Mouse (Mus musculus) c-Kit-positive CD71-negative TER-119-negative erythroid progenitor cells, embryonic 14.5 days (primary cell): Measurements from ENCODE around the gene Itpkb.
"Not testable (repeated sequence)": the region's sequence is repeated elsewhere in the genome, so short reads cannot be mapped to it uniquely, and the experiment has no call there.

Experiments
- DNase-seq: peaks from one replicate; pipeline ENCODE4 v3.0.0-alpha.2; 2013; ENCODE audit warnings: low read depth

Itpkb gene

DNA sequence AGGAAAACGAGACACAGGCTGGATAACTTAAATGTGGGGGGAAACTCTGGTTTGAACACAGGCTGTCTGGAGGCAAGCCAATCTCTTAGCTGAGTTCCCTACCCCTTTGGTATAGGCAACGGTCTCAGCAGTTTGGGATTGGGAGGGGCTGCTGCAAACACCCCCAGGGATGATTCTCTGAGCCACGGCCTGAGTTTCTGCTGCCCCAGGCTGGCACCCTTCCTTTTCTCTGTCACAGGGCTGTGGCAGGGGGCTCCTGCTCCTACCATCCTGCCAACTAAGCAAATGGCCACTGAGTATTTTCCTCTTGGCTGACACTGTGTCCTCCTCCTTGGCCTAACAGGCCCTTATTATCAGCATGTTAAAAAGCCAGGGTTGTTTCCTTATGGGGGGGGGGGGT is 37.3 kb downstream of the Itpkb start:
- no peak for DNase-seq

DNA sequence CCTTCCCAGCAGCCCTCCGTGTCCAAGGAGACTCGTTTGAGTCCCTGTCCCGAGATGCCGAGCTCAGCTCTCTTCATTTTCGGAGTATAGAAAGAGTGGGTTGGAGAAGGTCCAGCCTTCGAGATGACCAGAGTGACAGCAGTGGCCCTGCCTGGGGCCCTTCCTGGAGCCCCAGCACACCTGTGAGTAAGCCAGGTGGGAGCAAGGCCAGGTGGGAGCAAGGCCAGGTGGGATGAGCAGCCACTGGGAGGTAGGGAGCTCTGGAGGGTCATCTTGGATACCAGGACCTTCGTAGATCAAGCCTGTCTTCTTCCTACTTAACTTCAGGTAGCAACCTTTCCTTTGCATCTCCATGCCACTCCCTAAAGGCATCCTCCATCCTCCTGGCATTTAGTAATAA is 37.8 kb downstream of the Itpkb start:
- no peak for DNase-seq

DNA sequence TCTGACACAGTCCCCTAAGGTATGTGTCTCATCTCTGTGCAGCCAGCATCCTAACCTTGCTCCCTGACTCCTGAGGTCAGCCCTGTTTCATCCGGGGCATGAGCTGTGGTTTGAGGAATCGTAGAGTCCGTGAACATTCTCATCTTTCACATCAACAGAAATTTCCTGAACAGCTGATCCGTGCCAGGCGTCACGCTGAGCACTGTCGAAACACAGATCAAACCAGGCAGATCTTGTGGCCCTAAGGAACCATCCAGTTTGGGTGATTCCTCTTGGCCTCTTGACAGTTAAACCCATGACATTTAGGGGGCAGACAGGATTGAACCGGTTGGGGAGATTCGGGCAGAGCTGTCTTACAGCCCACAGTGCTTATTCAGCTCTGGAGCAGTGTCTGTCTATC is 38.4 kb downstream of the Itpkb start:
- no peak for DNase-seq

DNA sequence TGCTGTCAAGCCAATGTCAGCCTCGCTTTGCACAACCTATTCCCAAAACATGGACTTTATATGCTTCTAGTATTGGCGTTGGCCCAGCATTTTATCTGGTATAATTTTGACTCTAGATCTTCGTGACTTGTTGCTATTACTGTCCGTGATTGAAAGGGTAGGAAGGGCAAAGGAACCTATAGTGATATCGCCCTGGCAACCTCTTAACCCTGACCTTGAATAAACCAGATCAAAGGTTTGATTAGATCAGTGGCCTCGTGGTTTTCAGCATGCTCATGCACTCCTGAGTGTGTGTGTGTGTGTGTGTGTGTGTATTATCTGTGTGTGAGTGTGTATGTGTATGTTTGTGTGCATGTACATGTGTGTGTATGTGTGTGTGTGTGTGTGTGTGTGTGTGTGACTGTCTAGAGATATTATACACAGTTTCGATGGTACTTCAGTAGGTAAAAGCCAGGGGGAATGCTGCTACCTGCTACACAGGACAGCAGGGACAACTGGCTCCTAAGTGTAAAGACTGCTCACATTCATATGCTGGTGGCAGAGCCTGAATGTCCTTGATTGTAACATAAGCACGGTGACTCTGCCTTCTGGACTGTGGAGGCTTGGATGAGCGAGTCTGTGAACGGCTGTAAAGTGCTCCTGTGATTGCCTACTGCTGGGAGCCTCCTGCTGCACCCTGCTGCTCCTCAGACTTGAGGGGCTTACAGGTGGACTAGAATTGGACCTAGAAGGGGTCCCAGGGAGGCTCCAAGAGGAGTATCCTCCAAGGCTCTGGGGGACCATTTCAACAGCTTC is 40.8 kb downstream of the Itpkb start:
- DNase-seq, result no peak

DNA sequence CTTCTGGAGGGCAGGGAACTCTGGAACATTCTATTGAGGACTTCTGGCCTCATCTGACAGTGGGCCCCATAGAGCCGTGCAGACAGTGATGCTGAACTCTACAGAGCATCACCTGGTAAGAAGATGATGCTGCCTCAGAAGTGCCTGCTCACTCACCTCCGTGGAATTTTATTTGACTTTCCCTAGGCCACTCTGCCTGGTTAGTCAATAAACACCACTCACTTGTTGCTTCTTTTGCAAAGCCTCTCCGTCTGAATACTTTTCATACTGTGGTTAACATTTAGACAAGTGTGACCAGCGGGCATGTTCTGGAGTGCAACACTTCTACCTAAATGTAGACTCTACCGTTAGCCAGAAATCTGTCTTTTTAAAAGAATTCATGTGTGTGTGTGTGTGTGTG is 42.0 kb downstream of the Itpkb start:
- not testable (repeated sequence) for DNase-seq

DNA sequence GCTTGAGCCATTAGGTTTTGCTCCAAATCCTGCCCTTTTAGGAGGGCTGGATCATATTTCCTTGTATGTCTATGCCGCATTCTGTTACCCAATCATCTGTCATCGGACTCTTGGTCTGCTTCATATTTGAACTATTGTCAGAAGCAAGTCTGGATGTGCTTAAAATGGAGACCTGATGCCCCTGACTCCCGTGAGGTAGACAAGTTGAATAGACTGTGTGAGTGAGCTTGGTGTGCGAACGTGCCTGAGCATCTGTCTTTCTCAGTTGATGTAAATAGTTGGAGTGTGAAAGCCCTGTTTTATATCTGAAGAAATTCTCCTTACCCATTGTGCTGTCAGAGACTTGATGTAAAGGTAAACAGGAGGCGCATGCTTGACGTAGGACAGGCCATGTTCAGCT is 46.3 kb downstream of the Itpkb start:
- no peak for DNase-seq

DNA sequence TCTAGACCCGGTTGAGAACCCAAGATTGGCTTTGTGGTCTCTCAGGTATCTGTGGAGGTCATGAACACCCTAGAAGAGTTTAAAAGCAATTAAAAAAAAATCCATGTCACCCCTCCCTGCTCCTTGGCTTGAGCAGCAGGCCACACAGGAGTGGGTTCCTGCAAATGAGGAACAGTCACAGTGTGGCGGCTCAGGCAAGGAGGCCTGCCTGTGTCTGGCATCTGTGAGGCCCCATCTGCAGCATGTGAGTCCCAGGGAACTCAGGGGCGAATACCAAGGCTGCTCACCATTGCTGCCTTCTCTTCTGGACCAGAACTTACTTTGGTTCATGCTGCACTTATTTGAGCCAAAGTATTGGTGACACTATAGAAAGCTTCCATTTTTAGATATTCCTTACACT is 49.3 kb downstream of the Itpkb start:
- DNase-seq, result no peak

DNA sequence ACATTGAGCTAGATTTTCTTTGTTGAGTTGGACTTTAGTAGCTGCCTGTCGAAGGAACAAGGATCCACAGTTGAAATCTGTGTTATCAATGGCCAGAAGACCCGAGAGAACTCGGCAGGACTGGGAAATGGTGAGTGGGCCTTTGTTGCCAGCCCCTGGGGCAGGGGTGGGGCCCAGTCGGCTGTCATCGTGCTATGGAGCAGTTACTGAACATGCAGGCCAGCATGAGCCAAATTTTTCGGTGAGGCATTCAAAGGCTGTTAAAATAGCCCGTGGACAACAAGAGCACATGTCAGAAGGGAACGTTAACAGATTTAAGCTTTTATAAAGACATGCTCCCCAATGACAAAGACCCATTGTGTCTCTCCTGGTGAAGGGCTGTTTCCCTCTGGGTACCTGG is 52.1 kb downstream of the Itpkb start:
- no peak for DNase-seq

DNA sequence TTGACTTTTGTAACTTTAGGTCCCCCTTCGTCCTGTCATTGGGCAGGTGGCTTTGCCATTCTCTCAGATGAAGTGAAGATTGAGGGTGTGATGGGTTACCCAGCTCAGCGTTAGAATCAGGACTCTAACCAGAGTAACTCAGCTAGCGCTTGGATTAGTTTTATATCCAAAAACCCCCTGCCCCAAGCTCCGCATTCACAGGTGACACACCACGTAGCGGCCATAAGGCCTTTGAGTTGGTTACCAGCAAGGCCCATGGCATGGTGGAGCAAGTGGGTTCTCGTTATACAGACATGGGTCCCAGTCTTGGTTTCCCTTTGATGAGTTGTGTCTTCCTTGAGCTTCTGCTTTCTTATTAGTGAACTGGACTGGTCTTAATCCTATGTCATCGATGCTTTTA is 53.6 kb downstream of the Itpkb start:
- no peak for DNase-seq

DNA sequence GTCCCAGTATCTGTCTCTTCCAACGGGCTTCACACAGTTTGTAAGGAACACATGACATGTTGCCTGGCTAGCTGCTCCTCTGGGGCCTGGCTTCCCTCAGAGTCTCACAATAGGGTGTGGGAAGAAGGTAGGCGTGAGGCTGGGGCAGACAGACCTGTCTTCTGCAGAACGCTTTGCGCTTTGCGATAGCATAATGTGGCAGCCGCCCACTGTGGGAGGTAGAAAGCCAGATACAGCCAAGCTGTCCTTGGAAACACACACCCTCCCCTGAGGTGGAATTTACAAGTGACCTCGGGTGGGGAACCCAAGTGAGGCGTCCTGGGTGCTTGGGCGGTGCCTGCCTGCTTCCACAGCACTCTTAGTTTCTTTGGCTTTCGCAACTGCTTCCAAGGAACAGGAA is 54.2 kb downstream of the Itpkb start:
- DNase-seq, result no peak

DNA sequence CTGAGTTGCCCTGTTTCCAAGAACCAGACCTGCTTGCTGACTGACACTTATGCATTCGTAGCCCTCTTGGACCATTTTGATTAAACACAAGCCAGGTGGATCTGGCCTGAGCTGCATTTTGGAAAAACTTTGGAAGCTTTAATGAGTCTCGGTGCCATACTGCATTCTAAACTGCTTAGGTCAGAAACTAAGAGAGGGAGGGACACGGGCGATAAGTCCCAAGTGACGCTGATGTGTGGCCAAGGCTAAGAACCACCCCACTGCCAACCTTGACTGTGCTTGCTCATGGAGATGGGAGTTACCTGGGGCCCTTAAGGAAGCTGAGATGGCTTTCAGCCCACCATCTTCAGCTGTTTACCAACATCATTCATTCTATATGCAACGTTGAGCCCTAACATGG is 55.0 kb downstream of the Itpkb start:
- no peak for DNase-seq

DNA sequence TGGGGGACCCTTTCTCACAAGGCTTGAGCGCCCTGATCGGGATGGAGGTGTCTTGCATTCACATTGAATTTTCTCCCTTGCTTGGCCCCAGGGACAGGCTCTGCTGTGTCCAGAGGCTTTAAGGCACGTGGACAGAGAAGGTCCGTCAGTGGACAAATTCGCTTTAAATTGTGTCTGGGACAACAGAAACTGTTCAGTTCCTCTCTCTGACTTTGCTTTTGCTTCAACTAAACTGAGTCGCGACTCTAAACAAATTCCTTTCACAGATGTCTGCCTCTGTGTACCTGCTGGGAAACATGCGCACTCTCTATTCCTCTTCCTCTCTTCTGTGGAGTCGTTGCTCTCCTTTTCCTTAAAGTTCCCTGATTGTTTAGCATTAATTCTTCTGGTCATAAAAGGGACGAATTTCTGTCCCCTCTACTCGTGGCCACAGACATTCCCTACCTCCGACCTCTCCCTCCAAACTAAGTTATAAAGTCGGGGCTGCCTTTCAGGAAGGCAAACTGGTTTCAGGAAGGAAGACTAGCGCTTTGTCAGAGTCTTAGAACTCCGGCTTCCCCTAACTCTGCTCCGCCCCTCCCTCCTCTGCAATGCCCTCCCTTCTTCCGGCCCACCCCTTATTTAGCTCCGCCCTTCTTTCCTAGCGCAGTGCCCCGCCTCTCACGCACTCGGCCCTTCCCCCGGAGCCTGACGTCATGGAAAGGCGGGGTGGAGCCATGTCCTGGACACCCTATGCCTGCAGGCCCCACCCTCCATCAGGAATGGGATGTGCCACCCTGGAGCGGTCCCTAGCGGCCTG is 56.9 kb downstream of the Itpkb start:
- DNase-seq, result peak; percentile 100

DNA sequence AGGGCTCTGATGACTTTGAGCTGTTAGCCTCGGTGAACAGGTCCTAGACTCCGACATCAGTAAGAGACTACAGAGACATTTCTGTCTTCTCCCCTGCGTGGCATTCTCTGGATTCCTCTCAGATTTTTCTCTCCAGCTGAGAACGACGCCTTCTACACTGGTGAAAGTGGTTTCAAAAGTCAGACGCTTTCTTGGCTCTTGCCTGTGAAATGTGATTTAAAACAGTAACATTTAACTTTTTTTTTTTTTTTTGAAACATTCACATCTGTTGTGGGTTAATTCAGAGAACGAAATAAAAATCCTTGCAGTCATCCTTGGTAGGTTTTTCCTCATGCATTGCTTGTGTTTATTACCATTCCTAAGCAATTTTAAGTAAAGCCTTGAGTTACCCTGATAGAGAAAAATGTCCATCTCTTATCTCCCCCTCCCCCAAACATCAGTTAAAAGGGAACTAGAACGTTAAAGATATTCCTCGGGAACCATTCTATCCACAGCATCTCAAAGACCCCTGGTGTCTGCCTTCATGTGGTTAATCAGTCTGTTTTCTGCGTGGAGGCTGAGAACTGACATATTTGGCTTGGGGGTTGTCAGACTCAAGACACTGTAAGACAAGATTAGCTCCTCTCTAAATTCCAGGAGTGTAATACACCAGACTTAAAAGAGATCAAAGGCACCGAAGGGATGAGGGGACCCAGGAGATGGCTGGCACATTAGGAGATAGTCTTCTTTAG is 57.6 kb downstream of the Itpkb start:
- no peak for DNase-seq

DNA sequence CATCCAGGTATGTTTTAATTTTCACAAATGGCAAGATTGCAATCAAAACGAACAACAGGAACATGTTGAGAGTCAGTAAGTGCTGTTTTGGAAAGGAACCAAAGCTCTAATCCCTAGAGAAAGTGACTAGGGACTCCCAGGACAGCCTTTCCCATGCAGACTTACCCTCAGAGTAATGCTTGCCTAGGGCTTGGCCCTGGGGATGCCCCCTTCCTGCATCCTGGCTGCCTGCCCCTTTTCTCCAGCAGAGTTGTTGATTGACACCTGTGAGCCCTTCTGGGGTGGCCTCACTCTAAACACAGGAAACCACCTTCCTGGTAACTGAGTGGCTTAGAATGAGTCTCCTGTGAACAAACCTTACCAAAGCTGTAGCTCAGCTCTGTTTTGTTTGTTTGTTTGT is 58.2 kb downstream of the Itpkb start:
- DNase-seq, result no peak

DNA sequence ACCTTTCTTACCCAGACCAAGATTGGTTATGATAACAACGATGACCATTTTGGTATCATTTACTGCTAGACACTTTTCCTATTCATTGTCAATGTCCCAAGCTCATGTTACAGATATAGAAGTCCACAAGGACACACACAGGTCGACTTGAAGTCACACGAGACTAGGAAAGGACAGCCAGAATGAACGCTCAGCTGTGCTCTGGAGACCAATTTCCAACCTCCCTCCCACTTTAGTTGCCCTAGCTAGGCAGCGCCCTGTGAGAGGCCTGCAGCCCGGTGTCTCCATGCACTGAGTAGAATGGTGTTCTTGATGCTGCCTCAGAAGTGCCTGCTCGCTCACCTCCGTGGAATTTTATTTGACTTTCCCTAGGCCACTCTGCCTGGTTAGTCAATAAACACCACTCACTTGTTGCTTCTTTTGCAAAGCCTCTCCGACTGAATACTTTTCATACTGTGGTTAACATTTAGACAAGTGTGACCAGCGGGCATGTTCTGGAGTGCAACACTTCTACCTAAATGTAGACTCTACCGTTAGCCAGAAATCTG is 59.0 kb downstream of the Itpkb start:
- DNase-seq, result not testable (repeated sequence)

DNA sequence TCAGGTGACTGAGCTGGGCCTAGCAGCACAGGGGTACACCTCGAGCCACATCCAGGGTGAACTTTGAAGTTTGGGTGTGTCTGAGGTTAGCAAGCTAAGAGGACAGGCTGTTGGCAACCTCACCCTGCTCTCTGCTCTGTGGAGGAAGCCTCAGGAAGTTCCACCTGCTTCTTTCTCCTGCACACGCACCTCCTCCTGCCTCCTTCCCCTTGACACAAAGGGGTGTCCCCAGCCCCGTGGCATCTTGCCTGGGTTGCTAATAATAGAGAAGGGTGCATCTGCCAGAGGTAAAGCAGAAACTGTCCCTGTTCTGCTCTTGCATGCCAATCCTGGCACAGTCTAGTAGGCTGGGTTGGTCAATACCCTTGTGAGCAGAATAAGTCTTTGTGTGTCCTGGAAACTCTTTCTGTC is 60.0 kb downstream of the Itpkb start:
- DNase-seq, result no peak

DNA sequence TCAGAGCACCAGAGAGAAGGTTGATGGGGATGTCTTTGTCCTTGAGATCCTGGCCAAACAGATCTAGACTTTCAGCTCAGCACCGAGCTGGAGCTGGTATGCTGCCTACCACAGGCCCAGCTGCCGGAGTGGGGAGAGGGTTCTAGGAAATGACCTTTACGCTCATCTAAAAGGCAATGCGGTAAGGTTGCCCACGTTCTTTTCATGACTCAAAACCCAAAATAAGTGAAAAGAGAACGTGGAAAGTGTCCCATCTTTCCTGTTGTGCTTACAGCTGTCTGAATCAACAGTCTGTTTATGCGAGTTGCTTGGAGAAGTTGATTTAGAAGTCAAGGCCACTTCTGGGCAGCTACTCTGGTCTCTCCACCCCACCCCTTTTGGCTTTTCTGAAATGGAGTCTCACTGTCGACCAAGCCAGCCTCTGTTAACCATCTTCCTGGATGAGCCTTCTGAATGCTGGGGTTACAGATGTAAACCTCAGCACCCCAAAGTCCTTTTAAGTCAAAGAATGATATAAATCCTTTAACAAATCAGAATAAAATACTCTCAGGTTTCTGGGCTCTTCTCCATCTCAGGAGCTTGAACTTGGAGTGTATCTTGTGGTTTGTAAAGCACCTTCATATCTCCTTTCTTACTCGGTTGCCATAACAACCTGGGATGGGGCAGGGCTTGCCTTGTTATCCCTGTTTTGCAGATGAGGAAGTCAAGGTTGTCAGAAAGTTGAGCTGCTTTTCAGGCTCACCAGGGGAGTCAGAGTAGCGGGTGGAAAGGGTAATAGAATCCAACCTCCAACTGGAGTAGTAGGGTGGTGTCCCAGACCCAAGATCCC is 60.7 kb downstream of the Itpkb start:
- no peak for DNase-seq

DNA sequence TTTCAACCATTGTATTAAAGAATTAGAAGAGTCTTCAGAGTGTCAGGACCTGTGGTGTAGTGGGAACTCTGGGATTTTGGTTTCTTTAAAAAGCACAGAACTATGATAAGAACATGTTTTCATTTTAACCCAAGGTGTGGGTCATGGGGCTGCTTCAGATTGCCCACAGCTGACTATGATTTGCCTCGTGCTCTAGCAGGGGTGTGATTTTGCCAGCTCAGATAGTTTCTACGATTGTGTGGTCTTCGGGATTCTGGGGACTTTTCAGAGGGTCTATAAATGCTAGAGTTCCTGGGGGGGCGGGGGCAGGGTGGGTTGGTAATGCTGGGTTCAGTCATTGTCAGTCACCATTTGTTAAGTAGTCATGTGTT is 61.3 kb downstream of the Itpkb start:
- no peak for DNase-seq

DNA sequence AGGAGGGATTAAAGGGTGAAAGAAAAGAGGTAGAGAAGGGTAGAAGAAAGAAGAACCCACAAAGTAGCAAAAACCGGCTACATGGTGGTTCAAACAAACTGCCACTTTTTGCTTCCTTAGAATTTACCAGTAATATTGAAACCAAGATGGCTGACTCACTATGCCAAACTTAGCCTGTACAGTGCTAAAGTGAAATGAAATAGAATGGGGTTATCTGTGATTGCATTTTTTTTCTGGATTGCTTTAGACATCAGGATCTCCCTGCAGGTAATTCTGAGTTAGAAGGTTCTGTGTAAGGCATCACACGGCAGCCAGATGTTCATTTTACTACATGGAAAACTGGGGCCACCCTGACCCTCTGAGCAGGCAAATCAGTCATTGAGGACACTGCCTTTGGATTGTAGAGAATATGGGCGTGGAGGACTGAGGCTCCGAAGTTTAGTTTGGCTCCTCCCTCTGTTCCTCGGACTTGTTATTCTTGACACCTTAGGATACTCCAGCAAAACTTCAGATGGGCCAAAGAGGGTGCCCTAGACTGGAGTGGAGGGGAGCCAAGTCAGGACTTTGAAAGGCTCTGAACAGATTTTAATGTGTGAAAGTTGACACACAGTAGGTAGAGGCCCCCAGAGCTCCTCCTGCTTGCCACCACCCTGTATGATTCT is 62.0 kb downstream of the Itpkb start:
- no peak for DNase-seq

DNA sequence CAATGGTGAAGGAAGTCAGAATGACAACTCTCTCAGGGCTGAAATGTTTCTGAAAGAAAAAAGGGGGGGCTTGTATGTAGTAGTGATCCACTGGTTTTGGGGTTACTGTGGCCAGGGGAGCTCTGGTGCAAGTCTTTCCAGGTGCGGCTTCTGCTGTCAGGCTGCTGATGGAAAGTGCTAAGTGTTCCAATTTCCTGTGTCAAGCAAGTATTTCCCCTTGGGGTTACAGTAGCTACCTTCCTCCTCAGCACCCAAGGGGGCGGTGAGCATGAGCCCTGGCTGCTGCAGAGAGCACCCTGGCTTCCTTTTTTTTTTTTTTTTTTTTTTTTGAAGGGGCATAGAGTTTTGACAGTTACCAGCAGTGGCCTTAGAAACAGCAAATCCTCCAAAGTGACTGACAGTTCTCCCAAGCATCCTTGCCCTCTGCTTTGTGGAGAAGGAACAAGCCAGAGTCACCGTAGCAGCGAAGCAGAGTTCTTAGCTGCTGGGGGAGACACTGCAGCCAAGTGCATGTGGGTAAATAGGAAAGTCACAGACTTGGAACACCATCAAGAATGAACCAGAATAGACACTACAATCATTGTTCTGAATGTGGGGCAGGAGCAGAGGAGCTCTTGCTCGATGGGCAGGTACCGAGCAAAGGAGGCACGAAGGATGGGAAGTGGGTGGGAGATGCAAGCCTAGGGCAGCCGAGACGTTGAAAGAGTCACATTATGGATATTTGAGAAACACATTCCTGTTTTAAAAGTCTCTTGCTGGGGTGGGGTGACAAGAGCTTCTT is 62.9 kb downstream of the Itpkb start:
- DNase-seq, result no peak
